Mouse (Mus musculus) embryonic stem cell, embryonic (primary cell): ENCODE measurements around the gene Prom1.

Source experiments
- CTCF ChIA-PET, 4 experiments: fragments of 300-600 bp in 2 of 4; fragments of 350-600 bp in 2 of 4; sonication (Branson Sonifier 250); formaldehyde crosslinking; loops; one replicate each; lab custom pipeline; 2022; ENCODE audit warnings: inconsistent platforms in 2 of 4; lab: Charles Lee
- POLR2A ChIA-PET, 4 experiments: fragments of 300-600 bp in 2 of 4; fragments of 350-600 bp in 2 of 4; sonication (Branson Sonifier 250); formaldehyde crosslinking; loops; one replicate each; lab custom pipeline; 2022; ENCODE audit warnings: antibody characterized with exemption in 4 of 4, inconsistent platforms in 1 of 4; lab: Charles Lee

Prom1 gene

DNA sequence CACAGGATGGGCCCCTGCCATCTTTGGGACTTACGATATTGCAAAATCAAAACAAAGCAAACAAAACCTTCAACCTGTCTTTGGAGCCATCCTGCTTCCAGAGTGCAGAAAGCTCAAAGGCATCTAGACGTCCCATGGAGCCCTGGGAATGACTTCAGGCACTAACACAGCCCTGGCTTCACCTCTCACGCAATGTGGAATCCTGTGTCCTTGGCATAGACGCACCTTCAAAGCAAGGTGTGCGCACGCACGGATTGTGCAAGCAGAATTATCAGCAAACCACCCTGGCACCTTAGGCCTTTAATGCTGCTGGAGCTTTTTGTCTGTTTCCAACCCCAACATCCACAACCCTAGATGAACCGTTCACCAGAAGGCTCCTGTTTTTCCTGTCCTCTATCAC is 104.2 kb downstream of the Prom1 start:
- CTCF ChIA-PET, result interaction anchor here in 2 of 4 experiments (0.6 to 1.2 kb wide), 2 partner anchors 74 to 1288 kb away, joined by 3 read pairs; no protein-coding TSS in a partner anchor
- POLR2A ChIA-PET, result interaction anchor here in 1 of 4 experiments (1.2 kb wide), 1 partner anchor 324 kb away, joined by 4 read pairs; no protein-coding TSS in a partner anchor

DNA sequence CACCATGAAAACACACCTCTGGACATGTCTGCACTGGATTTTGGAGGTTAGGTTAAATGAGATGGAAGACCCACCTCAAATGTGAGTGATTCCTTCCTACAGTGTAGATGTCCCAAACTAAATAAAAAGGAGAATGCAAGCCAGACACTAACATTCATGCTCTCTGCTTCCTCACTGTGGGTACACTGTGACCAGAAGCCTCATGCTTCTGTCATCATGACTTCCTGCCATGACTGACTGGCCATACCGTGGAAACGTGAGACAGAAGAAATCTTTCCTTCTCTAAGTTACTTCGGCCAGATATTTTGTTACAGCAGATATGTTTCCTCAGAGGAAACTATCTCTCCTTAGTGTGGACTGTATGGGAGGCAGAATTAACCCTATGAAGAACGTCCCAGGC is 105.7 kb downstream of the Prom1 start:
- CTCF ChIA-PET, result no interaction called here
- POLR2A ChIA-PET, result no interaction called here

DNA sequence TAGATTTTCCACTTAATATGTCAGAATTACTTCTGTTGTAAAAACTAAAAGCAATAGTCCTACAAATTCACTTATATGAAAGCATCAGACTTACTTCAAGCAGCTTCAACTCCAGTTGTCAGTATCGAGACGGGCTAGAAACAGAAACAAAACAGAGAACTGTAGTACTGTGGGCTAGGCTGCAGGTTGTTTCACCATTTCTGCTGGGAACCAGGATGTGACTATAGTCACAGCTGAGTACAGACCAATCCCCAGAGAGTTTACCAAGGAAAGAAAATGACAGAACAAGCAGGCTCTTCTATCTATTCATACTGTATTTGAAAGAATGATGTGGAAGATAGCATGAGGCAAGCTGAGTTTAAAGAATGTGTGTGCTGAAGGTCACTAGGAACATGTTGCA is 106.9 kb downstream of the Prom1 start:
- ChIA-PET POLR2A (no interaction called here), CTCF (no interaction called here)

DNA sequence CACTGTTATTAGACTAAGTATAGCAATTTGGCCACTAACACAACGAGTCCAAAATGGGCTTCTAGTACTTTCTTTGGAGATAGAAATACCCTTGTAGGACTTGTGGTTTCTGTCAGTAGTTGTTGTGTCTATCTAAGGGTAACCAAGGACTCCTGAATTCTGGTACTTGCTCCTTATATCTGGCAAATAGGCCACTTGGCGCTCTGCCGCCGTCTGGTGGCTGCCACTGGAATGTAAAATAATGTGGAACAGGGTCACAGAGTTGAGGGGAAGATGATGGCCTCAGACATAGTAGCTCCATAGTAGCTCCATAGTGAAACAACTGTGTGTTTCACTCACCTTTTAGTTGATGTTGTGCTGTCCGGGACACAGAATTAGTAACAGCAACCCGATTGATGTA is 111.5 kb downstream of the Prom1 start:
- CTCF ChIA-PET, result interaction anchor here (0.6 to 2.2 kb wide), 23 partner anchors 8 to 413 kb away, joined by 3 to 13 read pairs (median 4); partner anchors contain the start of gene Fgfbp1 (in 1 of the 4)

DNA sequence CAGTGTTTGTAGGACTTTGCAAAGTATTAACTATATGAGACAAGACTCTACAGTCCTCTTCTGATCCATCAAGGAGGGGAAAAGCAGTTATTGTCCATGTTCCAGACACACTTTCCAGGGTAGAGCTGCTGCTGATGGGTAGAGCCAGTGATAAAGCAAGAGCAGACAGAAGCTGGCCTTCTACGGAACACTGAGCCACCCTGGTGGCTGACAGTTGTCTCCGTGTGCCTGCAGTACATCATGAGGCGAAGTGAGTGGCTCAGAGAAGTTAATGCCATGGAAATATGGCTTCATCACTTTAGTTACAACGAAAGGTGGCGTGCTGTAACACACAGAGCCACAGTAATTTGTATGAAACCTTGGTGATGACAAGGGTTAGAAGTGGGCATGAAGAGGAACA is 112.8 kb downstream of the Prom1 start:
- POLR2A ChIA-PET, result interaction anchor here in 3 of 4 experiments (0.6 to 0.7 kb wide), 3 partner anchors 65 to 473 kb away, joined by 3 to 6 read pairs (median 4); no protein-coding TSS in a partner anchor
- CTCF ChIA-PET, result interaction anchor here (0.6 to 2.2 kb wide), 7 partner anchors 65 to 679 kb away, joined by 3 to 9 read pairs (median 4); no protein-coding TSS in a partner anchor

More for the DNA sequence above, 111.5 kb downstream of the Prom1 start:
- POLR2A ChIA-PET, result interaction anchor here in 1 of 4 experiments (0.7 kb wide), 1 partner anchor 13 kb away, joined by 3 read pairs; no protein-coding TSS in a partner anchor

DNA sequence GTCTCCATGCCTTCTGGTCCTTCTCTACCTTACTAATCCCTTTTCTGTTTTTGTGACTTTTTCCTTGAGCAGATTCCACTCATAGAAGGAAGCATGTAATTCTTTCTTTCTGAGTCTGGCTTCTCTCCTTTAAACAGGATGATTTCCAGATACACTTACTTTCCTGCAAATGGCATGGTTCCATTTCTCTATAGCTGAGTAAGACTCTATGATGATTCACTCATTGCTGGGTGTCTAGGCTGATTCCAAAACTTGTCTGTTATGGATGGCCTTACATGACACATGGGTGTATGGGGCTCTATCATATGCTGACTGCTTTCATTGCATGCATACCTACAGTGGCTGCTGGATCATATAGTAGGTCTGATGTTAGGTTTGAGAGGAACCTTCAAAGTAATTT is 115.6 kb downstream of the Prom1 start:
- POLR2A ChIA-PET, result no interaction called here
- CTCF ChIA-PET, result no interaction called here

DNA sequence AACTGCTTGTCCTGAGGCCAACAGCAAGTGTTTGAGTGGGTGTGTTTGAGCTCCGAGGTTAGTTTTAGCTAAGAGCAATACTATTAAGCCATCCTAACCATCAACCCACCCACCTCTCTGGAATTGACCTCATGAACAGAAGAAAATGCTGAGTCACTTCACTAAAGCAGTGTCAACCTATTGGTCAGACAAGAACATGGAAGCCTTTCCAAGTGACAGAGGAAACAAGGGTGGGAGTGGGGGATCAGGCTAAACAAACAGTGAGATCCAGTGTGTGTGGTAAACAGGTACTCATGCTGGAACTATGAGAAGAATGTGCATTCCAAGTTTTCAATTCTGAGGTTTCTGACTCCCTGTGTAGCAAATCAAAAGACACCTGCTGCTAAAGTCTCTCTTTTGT is 118.9 kb downstream of the Prom1 start:
- ChIA-PET POLR2A (interaction anchor here in 2 of 4 experiments (0.6 to 1.8 kb wide), 7 partner anchors 13 to 310 kb away, joined by 3 to 9 read pairs (median 3); no protein-coding TSS in a partner anchor), CTCF (interaction anchor here in 2 of 4 experiments (0.7 to 1.5 kb wide), 2 partner anchors 8 to 1077 kb away, joined by 3 read pairs; no protein-coding TSS in a partner anchor)

DNA sequence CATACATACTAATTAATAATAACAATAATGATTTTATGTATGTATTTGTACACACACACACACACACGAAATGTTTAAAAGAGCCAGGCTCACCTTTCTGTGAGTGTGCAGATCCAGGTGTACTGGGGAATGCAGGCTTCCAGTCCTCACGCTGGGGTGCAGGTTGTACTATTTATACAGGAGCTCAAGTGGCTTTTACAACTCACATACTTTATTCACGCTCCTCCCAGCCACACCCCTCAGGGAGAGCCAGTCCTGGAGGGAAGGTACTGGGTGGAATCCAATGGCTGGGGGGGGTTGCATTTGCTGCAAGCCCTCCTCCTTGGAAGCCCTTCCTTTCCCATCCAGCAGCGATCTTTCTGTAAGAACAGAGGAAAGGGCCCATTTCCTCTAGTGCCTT is 120.2 kb downstream of the Prom1 start, which contains the start of gene Fgfbp1:
Gene Fgfbp1, minus strand, starts transcription at position 160 of the 400 bp plus-strand sequence.
- POLR2A ChIA-PET, result interaction anchor here in 1 of 4 experiments (0.6 to 0.8 kb wide), 2 partner anchors 12 to 33 kb away, joined by 3 to 5 read pairs; no protein-coding TSS in a partner anchor
- CTCF ChIA-PET, result interaction anchor here in 2 of 4 experiments (0.6 to 1.5 kb wide), 2 partner anchors 9 to 65 kb away, joined by 3 read pairs; no protein-coding TSS in a partner anchor

DNA sequence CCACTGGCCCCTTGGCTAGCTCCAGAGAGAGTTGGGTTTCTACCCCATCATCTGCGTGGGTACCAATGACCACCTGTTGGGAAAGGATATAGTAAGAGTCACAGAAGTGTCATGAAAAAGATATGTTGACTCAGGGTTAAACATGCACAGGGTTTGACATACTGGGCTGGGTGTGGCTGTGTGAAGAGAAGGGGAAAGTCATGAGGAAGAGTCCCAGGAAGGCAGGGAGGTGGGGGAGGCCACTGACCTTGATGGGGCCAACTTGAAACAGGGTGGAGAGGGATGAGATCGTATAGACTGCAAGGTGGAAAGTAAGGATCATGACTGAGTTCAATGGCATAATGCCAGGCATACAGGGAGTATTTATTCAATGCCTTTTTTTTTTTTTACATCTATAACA is 121.4 kb downstream of the Prom1 start:
- POLR2A ChIA-PET, result interaction anchor here in 1 of 4 experiments (2.2 kb wide), 1 partner anchor 32 kb away, joined by 5 read pairs; no protein-coding TSS in a partner anchor
- CTCF ChIA-PET, result interaction anchor here in 1 of 4 experiments (0.9 kb wide), 1 partner anchor 10 kb away, joined by 3 read pairs; no protein-coding TSS in a partner anchor

DNA sequence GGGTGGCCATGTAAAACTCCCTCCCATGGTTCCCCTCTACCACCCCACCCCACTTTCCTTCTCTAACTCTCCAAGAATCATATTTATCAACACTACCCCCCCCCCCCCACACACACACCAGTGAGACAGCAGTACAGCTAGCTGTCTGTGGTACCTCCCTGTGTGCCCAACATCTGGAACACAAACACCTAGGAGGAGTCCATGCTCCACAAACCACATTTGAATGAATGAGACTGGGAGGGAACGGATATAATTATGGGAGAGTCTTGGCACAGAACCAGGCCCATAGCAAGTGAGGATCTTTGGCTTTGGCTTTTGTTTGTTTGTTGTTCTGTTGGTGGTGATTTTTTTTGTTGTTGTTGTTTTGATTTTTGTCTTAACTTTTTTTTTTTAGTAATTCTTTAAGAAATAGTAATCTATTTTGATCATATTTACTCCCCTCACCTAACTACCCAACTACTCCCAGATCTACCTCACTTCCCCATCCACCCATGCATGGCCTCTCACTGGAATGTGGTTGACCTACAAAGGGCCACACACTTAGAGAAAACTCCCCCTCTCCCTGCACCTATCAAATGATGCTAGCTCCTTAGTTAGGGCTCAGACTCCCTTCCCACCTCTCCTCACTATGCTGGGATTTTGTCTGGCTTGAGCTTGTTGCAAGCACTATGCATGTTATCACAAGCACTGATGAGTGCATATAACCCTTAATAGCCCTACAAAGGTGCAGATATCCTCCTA is 124.8 kb downstream of the Prom1 start:
- POLR2A ChIA-PET, result interaction anchor here in 1 of 4 experiments (1.2 kb wide), 1 partner anchor 28 kb away, joined by 3 read pairs; no protein-coding TSS in a partner anchor
- CTCF ChIA-PET, result no interaction called here

DNA sequence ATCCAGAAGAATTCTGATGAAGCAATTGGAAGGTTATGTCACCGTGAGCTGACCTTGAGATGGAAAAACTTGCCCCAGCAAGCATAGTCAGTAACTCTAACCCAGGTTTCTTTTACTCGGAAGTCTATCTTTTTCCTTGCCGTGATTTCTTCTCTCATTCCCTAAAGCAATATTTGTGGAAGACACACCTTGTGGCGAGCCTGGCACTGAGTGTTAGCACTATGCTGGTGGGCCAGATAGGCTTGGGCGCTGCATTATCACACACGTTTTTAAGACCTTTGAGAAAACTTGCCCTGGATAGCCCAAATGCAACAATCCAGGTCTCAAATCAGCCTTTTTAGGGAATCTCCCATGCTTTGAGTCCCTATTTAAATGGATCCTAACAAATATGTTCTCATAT is 127.7 kb downstream of the Prom1 start:
- ChIA-PET POLR2A (no interaction called here), CTCF (no interaction called here)

DNA sequence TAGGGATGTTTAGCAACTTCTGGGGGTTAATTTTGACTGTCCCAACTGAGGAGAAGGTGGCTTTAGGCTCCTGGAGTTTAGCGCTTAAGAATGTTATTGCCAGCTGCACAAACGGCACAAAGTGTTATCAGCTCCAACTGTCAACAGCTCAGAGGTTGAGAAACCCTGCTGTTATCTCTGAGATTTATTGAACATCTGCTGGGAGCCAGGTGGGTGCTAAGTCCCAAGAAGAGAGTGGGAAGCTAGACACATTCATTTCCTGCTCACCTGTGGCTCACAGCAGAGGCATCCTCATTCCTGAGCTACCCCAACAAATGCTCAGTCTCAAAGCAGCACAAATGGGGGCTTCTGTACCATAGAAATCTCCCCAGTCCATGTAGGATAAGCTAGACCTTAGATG is 130.7 kb downstream of the Prom1 start:
- CTCF ChIA-PET, result no interaction called here
- POLR2A ChIA-PET, result no interaction called here

DNA sequence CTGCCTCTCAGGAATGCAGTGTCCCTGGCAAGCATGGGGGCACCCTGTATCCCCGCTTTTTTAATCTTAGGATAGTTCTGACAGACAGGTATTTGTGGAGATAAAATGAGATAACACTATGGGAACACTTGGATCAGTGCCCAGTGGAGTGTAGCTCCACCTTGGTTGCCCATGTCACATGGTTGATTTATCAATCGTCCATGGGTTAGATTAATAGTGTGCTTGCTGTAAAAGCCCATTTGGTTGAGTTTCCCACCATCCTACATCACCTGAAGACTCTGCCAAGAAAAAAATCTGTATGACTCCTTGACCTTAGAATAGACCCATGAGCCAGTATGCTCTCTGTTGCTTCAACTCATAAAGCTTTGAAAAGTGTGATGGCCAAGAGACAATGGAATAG is 131.3 kb downstream of the Prom1 start:
- CTCF ChIA-PET, result no interaction called here
- POLR2A ChIA-PET, result interaction anchor here in 1 of 4 experiments (0.8 to 1.2 kb wide), 2 partner anchors 13 to 22 kb away, joined by 3 read pairs; no protein-coding TSS in a partner anchor

DNA sequence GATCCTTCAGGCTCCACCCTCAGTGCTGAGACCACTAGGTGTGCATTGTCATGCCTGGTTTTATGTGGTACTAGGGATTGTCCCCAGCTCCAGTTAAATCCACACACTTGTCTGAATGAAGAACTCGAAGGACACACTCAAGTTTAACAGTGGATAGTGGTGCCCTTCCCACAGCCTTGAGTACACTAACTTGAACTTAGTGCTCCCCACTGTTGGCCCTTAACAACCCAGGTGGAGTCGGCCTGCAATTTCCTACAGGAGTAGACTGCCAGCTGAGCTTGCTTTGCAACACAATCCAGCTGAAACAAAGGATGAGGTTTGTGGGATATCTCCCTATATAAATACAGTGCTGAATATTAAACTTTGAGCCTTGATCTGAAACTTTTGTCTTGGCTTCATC is 133.2 kb downstream of the Prom1 start:
- POLR2A ChIA-PET, result no interaction called here
- CTCF ChIA-PET, result no interaction called here

DNA sequence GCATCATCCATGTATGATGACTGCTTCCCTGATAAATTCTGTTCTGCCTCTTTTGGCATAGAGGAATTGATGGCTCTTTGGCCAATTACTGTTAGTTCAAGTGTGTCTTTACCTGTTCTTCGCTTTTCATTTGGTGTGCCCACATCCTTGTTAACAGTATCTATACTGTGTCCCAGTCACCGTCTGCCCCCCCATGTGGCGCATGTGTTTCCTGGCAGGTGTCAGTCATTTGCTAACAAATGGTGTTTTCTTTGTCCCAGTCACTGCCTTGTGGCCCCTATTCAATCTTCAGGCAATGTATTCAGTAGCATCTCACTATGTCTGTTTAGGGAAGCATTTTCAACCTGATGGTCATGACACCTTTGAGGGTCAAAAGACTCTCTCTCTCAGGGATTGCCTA is 140.8 kb downstream of the Prom1 start:
- ChIA-PET CTCF (no interaction called here), POLR2A (no interaction called here)

DNA sequence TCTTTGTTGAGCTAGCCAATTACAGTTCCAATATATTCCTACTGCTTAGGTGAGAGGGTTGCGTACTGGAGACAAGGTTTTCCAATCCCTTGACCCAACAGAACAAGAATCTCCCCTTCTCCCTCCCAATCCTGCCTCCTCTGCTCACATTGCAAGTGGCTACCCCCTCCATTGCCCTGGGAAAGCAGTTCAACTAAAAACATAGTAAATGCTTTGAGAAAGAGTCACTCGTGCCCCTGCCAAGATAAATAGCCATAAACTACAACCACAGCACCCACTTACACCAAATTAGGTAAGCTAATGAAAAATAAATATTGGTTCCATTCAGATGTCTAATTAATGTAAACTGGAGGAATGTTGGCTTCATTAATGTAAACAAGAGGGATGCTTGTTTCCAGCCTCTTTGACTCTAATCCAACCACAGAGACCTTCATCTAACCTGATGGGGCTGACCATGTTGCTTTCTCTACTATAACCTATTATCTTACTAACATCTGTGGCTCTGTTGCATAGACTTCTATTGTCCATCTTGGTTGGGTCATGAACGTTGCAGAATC is 141.9 kb downstream of the Prom1 start:
- ChIA-PET CTCF (no interaction called here), POLR2A (no interaction called here)

DNA sequence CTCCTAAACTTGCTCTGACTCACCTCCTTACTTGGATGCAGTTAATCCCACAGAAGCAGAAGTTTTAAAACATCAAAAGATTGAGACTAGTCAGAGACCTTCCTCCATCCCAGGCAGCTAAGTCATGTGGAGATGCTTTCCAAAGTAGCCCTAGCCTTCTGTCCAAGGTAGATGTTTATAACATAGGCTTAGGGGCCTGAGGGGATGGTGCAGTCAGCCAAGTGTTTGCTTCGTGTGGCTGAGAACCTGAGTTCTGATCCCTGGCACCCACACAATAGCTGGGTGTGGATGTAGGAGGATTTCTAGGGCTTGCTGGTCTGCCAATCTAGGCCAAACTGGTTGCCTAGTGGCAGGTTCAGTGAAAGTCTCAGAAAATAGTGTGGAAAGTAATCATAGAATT is 148.6 kb downstream of the Prom1 start:
- ChIA-PET POLR2A (no interaction called here), CTCF (interaction anchor here in 2 of 4 experiments (0.6 to 1.5 kb wide), 2 partner anchors 37 to 48 kb away, joined by 3 to 4 read pairs; no protein-coding TSS in a partner anchor)

DNA sequence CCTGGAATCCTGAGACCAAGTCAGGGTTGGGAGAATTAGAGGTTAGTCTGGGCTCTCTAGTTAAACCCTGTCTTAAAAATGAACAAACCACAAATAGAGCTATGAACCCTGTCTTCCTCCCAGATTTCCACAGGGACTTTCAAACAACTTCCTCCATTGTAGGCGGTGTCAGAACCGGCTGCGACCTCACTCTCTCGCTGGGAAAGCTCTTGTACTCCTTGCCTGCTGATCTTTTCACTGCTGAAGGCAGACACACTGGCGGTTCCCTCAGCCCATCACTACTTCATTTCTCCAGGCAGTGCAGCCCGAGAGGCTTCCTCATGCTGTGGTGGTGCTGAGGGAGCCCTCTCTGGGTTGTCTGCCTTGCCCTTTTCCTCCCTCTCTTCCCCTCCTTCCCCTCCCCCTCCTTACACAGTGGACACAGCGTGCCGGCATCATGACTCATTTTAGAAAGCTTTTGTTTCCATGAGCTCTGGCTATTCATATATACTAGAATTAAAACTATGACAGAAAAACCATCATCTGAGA is 153.0 kb downstream of the Prom1 start:
- ChIA-PET POLR2A (interaction anchor here (0.6 to 2.1 kb wide), 17 partner anchors 9 to 740 kb away, joined by 3 to 9 read pairs (median 3); partner anchors contain the start of gene Fgfbp1 (in 1 of the 4)), CTCF (interaction anchor here in 3 of 4 experiments (0.7 to 1.0 kb wide), 3 partner anchors 25 to 129 kb away, joined by 3 read pairs; no protein-coding TSS in a partner anchor)
